Mouse (Mus musculus) left cerebral cortex, adult 11 months (tissue): ENCODE data around the gene Igsf21.

Experiments
- DNase-seq: peaks from one replicate; pipeline ENCODE4 v3.0.0; 2022; ENCODE audit warnings: low spot score

The Igsf21 gene

GRCm38 (mm10) chr4:140096283-140096682 lies 150.3 kb downstream of the Igsf21 start:
- DNase-seq: no peak

- no peak for DNase-seq
Observed at GRCm38 (mm10) chr4:140094835-140095234, 151.7 kb downstream of the Igsf21 start.

GRCm38 (mm10) chr4:140092367-140092766 lies 154.2 kb downstream of the Igsf21 start:
- no peak for DNase-seq

GRCm38 (mm10) chr4:140091693-140092092 lies 154.9 kb downstream of the Igsf21 start:
- no peak for DNase-seq

- no peak for DNase-seq
Observed at GRCm38 (mm10) chr4:140089676-140090075, 156.9 kb downstream of the Igsf21 start.

GRCm38 (mm10) chr4:140088711-140089440 lies 157.7 kb downstream of the Igsf21 start:
- no peak for DNase-seq

GRCm38 (mm10) chr4:140086192-140086591 lies 160.4 kb downstream of the Igsf21 start:
- DNase-seq: no peak

- DNase-seq: no peak
Observed at GRCm38 (mm10) chr4:140084521-140085011, 162.0 kb downstream of the Igsf21 start.

GRCm38 (mm10) chr4:140084064-140084463 lies 162.5 kb downstream of the Igsf21 start:
- DNase-seq: no peak

- DNase-seq: no peak
Observed at GRCm38 (mm10) chr4:140078416-140078815, 168.2 kb downstream of the Igsf21 start.

GRCm38 (mm10) chr4:140077615-140078014 lies 169.0 kb downstream of the Igsf21 start:
- DNase-seq: no peak

- no peak for DNase-seq
Observed at GRCm38 (mm10) chr4:140076852-140077563, 169.6 kb downstream of the Igsf21 start.

GRCm38 (mm10) chr4:140076428-140076827 lies 170.2 kb downstream of the Igsf21 start:
- no peak for DNase-seq

- DNase-seq: no peak
Observed at GRCm38 (mm10) chr4:140071047-140071446, 175.5 kb downstream of the Igsf21 start.

GRCm38 (mm10) chr4:140070331-140070652 lies 176.3 kb downstream of the Igsf21 start:
- peak; percentile 54 for DNase-seq

- peak; percentile 66 for DNase-seq
Observed at GRCm38 (mm10) chr4:140069563-140070330, 176.8 kb downstream of the Igsf21 start.

- DNase-seq: no peak
Observed at GRCm38 (mm10) chr4:140068468-140068867, 178.1 kb downstream of the Igsf21 start.

GRCm38 (mm10) chr4:140066011-140066410 lies 180.6 kb downstream of the Igsf21 start:
- DNase-seq: no peak

- no peak for DNase-seq
Observed at GRCm38 (mm10) chr4:140063153-140063671, 183.4 kb downstream of the Igsf21 start.

GRCm38 (mm10) chr4:140060251-140060650 lies 186.3 kb downstream of the Igsf21 start:
- DNase-seq: no peak

GRCm38 (mm10) chr4:140053042-140053441 lies 193.5 kb downstream of the Igsf21 start:
- DNase-seq: no peak

- DNase-seq: no peak
Observed at GRCm38 (mm10) chr4:140052575-140052974, 194.0 kb downstream of the Igsf21 start.
